Mouse (Mus musculus) heart, postnatal 36 days (tissue): ENCODE data around the gene Map4. TPM values are rescaled to one million over a fixed set of nuclear protein-coding genes. Genes with fewer than 3 reads are reported as not detected.

Experiments used
- DNase-seq, 2 experiments: peaks; one replicate each; pipeline ENCODE4 v3.0.0; 2021 to 2022
- intact Hi-C: fragments of 180-260 bp; cut with DNase I; formaldehyde crosslinking; loops from one replicate; pipeline ENCODE4 v1.15.1; 2025
- total RNA-seq, 2 experiments: library from RNA; stranded (reverse); gene quantifications; 2 replicates each; pipeline ENCODE4 v1.2.3; 2021

The Map4 gene
- total RNA-seq, result 100 to 1,000 TPM; 316 to 318 TPM

DNA sequence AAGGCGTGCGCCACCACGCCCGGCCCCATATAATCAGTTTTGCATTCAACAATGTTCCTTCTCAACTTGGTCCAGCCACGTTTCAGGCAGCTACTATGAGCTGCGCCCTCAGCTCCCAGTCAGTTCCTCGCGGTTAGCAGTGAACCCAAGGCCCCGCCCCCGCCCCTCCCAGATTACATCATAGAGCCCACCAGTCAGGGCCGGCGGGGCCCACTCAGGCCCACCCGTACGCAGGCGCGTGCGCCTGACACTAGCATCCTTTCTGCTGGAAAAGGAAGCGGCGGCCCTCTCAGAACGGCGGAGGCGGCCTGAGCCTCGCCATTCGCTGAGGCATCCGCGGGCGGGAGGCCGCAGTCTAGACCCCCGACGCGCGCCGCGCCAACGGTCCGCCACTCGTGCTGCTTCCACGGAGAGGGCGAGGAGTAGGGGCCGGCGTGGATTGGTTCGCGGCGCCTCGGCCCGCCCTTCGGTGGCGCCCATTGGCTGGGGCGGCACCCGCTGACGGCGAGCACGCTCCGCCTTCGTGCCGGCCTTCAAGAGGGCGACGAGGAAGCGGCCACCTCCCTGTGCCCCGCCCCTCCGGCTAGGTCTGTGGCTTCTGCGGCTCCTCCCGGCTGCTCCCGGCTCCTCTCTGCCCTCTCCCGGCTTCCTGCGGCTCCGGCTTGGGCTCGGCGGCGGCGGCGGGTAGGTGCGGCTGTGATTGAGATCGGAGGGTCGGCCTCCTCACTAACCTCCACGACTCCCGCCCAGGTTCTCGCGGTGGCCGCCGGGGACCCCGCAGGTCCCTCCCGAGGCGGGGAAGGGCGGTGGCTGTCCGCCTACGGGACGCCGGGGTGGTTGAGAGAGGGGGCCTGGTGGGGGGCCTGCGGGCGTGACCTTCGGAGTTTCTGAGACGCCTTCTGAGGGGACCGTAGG, at the start of gene Map4:
TSS of gene Map4 (plus strand) at position 204 of the 915 bp plus-strand sequence.
- peak; percentile 97 for DNase-seq
- intact Hi-C loops, result loop anchor here (1.0 to 5.0 kb wide), 4 partner anchors 36 to 55 kb away; no protein-coding TSS in a partner anchor

DNA sequence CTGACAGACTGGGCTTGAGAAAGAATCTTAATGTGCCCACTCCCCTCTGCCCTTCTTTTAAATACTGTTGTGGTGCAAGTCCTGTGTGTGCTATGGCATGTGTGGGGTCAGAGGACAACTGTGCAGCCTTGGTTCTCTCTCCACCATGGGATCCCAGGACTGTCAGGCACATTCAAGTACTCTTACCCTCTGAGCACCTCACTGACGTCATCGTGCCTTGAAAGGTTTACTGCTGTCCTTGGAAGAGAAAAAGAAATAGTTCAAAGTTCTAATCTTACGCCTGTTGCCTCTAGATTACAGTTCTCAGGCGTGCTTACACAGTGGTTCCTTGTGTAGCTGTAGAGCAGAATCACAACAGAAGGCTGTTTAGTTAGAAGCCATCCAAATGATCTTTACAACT, 45.0 kb upstream of the Map4 start:
- DNase-seq, result no peak
- intact Hi-C loops, result no loop called here

DNA sequence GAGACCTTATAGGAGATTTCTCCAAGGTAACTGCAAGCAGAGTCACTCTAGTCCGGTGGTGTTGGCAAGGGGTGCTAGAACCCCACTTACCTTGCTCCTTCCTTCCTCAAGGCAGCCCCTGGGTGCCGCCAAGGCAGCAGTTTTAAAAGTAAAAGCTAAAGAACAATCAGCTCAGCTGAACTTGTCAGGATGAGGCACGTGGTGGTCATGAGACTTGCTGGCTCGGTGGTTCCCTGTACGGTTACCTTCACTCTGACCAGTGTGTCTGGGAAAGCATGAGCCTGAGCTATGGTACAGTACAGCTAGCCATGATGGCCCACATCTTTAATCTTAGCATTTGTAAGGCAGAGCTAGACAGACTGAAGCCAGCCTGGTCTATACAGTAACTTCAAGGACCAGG, 43.9 kb upstream of the Map4 start:
- intact Hi-C loops, result no loop called here
- no peak for DNase-seq

DNA sequence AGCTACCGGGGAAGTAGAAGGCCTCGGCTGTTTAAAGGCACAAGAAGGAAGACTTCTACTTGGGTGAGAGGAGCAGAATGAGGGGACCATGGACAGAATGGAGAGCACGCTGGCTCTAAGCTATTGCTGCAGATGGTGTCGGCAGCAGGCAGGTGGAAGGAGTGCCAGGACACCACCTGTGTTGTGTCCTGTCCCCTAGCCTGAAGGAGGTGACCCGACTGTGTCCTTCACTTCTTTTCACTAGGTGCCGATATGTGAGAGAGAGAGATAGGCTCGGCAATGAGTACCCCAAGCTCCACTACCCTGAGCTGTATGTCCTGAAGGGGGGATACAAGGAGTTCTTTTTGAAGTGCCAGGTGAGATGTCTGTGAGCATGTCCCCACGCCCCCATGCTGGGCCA, 39.8 kb upstream of the Map4 start:
- DNase-seq, result no peak
- intact Hi-C loops, result no loop called here

- DNase-seq, result peak; percentile 83 to 86
- intact Hi-C loops, result loop anchor here (1.0 kb wide), 1 partner anchor 209 kb away; no protein-coding TSS in a partner anchor
These were observed 38.5 kb upstream of the Map4 start for GRCm38 (mm10) chr9:109892651-109893250.

GRCm38 (mm10) chr9:109894413-109895090, 36.7 kb upstream of the Map4 start:
- intact Hi-C loops, result loop anchor here (1.0 to 2.0 kb wide), 4 partner anchors 38 to 402 kb away; no protein-coding TSS in a partner anchor
- peak; percentile 64 to 67 for DNase-seq

DNA sequence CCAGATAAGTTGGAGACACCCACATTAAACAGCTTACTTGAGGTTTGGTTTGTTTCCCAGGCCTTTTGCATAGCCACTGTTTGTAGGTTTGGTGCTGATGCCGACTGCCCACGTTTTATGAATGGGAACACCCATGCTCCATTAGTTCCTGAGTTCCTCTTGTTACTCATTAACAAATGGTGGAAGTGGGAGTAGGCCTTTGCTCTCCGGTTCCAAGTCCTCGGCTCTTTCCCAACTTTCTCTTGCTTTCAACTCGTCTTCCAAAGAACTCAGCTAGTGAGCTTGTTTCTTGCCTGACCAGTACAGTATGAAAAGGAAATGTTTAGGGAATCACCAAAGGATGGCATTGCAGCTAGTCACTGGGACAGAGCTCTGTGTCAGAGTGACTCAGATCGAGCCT, 35.7 kb upstream of the Map4 start:
- intact Hi-C loops, result loop anchor here (1.0 to 2.0 kb wide), 3 partner anchors 37 to 401 kb away; no protein-coding TSS in a partner anchor
- DNase-seq, result peak; percentile 46 to 53

- DNase-seq, result peak in 1 of 2 experiments; percentile 21
- intact Hi-C loops, result no loop called here
These were observed 34.8 kb upstream of the Map4 start for GRCm38 (mm10) chr9:109896253-109897150.

DNA sequence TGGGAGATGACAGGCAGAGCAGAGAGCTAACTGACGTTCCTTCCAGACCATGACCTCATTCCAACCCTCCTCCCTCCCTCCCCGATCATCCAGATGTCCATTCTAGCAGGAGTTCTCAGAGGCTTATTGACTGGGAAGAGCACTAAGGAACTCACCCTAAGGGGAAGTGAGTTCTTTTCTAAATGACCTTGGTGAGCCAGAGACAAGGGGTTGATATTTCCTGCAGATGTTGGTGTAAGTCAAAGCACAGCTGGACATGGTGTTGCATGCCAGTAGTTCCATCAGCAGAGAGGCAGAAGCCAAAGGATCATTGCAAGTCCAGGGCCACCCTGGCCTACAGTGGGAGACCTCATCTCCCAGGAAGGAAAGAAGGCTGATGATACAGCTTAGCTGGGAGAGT, 33.2 kb upstream of the Map4 start:
- intact Hi-C loops, result no loop called here
- peak in 1 of 2 experiments; percentile 30 for DNase-seq

DNA sequence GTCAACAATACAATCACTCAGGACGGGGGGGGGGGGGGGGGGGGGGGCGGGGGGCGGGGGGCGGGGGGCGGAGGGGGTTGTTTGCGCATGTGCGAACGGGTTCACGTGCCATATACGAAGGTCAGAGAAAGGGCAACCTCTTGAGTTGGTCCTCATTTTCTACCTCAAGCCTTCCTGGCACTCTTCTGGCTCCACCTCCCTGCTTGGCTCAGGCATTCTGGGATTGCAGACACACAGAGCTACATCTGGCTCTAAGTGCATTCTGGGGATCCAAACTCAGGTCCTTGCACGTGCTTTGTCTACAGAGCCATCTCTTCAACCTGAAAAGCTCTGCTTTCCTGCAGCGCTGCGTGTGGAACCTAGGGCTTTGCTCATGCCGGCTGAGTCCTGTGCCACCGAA, 31.9 kb upstream of the Map4 start:
- intact Hi-C loops, result no loop called here
- DNase-seq, result no peak

DNA sequence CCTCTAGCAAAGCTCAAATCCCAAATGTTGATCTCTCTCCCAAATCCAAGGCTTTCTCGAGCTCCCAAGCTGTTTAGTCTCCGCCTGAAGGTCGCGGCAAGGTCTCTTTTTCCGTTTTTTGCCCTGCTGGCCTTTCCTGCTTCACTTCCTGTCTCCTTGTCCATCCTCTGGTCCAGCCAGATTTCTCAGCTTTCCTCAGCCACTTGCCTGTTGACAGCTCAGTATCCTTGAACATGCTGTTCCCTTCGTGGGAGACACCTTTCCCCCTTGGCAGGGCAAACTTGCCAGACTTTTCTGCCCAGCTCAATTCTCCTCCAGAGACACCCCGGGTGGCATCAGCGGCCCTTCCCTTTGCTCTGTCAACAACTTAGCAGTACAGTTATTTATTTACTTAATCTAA, 31.5 kb upstream of the Map4 start:
- DNase-seq, result peak in 1 of 2 experiments; percentile 21
- intact Hi-C loops, result no loop called here

- intact Hi-C loops, result no loop called here
- no peak for DNase-seq
These were observed 30.7 kb upstream of the Map4 start for GRCm38 (mm10) chr9:109900604-109901003.

DNA sequence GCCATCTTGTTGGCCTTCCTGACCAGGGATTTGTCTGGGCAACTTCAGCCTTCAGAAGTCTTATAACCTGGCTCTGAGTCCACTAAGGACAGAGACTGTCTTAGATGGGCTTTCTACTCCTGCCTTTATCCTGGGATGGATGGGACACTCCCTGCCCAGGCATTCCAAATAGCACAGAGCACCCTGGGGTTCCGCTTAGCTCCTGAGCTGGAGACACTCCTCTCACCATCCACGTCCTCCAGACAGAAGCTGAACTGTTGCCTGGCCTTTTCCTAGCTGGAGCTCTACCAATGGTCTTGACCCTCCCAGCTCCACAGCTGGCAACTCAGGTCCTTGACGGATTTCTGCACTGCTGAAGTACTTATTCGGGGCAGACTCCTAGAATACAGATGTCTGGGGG, 29.0 kb upstream of the Map4 start:
- intact Hi-C loops, result no loop called here

GRCm38 (mm10) chr9:109902740-109903139, 28.5 kb upstream of the Map4 start:
- intact Hi-C loops, result no loop called here
- no peak for DNase-seq

More for the DNA sequence above, 29.0 kb upstream of the Map4 start:
- DNase-seq, result no peak

GRCm38 (mm10) chr9:109907300-109907699, 24.0 kb upstream of the Map4 start:
- DNase-seq, result peak; percentile 76 to 79
- intact Hi-C loops, result no loop called here

DNA sequence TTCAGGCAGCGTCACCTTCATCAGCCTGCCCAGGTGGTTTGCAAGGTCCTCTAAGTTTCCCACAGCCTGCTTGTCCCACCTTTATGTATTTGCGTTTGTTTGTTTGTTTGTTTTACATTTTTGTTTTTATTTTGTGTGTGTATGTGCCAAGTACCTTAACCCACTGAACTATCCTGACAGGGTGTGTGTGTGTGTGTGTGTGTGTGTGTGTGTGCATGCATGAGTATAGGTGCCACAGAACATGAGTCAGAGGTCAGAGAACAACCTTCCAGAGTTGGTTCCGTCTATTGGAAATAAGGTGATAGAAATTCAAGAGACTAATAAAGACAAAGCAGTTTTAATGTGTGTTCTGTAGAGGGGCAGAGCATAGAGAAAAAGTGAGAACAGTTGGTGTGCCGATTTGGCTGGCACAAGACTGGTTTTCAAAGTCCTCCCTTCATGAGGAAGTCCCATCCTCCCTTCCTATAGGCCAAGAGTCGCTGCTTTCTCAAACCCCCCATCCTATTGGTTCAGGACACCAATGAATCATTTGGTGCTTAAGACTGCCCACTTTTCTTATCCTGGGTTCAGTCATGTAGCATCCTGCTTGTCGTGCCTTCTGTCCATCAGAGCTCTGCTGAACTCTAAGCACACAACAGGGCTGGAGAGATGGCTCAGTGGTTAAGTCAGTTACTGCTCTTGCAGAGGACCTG, 23.3 kb upstream of the Map4 start:
- DNase-seq, result no peak
- intact Hi-C loops, result no loop called here

GRCm38 (mm10) chr9:109909102-109909501, 22.2 kb upstream of the Map4 start:
- DNase-seq, result no peak
- intact Hi-C loops, result no loop called here

GRCm38 (mm10) chr9:109909926-109910325, 21.3 kb upstream of the Map4 start:
- DNase-seq, result no peak
- intact Hi-C loops, result no loop called here

GRCm38 (mm10) chr9:109911779-109912178, 19.5 kb upstream of the Map4 start:
- DNase-seq, result peak; percentile 54 to 57
- intact Hi-C loops, result no loop called here
